Mouse (Mus musculus): ENCODE results near the gene Prkd3. TPM values are rescaled to one million over a fixed set of nuclear protein-coding genes. Genes with fewer than 3 reads are reported as not detected.

Gene Prkd3
- polyA plus RNA-seq, 1 experiment = 9.9 TPM

DNA sequence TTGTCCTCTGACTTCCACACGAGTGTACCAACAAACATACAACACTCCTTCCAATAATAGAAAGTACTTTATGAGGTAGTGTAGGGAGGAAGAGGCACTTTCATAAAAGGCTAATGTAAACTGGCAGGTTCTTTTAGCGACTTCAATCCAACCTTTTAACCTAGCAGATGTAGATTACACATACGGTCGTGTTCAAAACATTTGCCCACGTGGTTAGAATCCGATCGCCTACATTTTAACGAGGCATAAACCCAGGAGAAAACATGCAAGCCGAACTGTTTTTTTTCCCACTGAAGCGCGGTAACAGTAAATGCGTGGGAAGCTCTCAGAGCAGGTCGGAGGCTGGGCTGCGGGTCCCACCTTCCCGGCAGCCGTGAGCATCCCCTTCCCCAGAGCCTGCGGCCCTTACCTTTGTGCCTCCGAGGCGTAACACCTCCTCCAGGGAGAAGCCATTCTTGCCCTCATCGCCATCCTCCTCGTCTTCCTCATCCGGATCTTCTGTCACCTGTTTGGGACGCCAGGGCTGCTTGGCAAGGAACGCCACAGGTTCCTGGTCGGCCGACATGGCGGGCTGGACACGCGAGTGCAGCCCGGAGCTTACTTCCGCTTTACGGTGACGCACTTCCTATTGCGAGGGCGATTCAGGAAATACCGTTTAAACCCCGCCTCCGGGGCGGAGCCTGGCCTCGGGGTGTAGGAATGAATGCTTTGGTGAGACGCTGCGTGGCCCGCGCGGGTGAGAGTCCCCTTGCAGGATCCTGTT, 84.0 kb downstream of the Prkd3 start, which contains the start of the genes Cebpz and Ndufaf7:
Cebpz (minus strand) TSS at position 601 of the 763 bp plus-strand sequence.
Ndufaf7 (plus strand) TSS at position 671 of the 763 bp plus-strand sequence.
- peak; percentile 65 for DNase-seq (ENCODE audit: low read depth)

DNA sequence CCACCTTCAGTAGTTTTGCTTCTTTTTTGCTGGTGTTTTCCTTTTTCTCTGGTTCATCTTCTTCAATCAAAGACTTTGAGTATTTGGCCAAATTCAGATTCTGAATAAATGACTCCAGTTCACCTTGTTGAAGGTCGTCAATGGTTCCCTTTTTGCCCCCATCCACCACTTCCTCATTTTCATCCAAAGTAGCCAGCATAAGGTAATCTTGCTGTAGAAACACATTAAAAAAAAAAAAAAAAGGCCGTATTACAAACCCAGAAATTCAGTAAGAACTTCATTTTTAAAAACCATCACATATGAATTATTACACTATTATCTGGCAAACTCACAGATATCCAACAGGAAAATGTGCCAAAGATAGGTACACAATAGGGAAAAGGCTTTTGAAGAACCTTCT, 84.8 kb downstream of the Prkd3 start:
- DNase-seq (ENCODE audit: low read depth) = no peak

DNA sequence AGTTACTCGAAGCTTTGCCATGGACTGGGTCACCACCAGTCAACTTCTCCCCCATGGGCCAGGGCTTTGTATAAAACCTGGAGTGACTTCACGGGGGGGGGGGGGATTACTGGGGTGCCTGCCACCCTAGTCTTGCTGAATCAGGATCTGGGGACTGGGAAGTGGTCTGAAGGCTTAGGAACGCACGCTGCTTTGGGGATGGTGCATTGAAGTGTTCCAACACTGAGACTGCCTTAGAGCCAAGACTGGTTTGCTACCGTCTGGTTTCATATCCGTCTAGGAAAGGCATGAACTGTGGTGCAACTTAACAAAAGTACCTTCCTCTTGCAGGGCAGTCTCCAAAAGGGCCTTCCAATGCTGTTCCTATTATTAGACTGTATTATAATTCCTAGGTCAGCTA, 102.9 kb downstream of the Prkd3 start:
- DNase-seq (ENCODE audit: low read depth) = no peak

DNA sequence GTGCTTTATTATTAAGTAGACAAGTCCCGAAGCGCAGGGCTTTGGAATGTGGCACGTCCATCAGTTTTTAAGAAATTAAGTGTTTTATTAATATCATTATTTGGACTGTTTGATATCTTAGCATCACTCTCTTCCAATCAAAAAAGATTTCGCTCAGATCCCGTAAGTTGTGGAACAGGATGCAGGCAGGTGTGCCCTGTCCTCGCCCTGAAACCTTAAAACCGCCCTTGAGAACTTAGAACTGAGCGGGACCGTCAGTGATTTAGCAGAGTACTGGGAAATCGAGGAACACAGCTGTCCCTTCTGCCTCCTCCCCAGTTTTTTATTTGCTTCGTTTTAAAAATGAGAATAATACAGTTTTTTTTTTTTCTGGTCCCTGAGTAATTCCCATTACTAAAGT, 103.7 kb downstream of the Prkd3 start:
- DNase-seq (ENCODE audit: low read depth) = no peak

DNA sequence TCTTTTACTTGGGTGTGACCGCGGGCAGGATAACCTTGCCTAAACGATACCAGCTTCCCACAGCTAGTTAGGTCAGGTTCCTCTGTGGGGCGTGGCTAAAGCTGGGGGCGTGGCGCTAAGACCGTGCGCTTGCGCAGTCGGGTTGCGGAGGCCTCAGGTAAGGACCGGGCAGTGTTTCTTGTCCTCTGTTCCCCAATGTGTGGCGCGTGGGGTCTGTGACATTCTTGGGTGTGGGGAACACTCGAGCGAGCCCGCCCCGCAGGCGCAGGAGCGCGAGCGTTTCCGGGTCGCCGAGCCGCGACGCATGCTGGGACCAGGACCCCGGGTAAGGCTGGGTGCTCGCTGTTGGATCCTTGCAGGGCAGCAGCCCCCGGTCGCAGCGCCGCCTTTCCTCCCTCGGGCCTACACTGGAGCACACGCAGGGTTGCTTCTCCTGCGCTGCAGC, 104.2 kb downstream of the Prkd3 start, which contains the start of gene Cebpzos:
Cebpzos (plus strand) TSS at position 132 of the 445 bp plus-strand sequence.
- peak; percentile 34 for DNase-seq (ENCODE audit: low read depth)

DNA sequence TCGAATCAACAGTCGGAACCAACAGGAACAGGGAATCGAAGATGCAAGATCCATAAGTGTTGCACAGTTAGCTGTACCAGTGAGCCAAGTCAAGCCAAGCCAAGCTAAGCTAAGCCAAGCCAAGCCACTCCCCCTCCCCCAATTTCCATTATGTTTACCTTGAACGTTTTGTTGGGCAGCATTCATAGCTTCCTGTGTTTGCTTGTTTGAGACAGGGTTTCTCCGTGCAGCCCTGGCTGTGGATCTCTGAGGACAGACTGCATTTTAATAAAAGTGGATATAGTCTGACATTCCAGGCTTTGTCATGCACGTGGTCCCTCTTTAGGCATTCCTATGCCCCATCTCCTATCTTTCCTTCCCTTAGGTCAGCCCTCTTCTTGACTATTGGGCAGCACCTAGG, 104.8 kb downstream of the Prkd3 start:
- DNase-seq (ENCODE audit: low read depth) = no peak

DNA sequence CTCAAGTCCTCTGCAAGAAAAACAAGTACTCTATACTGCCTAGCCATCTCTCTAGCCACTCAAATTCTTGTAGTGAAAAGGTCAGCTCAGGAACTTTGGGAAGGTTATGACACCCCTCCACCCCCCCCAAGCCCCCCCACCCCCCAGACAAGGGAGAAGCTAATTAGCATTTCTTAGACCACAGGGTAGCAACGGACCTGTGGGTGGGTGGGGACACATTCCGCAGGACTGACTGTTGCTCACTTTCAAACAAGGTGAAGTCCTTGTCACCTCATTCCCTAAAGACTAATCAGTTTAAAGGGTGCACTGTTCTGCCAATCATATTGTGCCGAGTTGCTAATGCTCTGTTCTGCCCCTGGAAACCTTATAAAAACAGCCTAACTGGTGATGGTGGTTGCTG, 106.7 kb downstream of the Prkd3 start:
- no peak for DNase-seq (ENCODE audit: low read depth)

DNA sequence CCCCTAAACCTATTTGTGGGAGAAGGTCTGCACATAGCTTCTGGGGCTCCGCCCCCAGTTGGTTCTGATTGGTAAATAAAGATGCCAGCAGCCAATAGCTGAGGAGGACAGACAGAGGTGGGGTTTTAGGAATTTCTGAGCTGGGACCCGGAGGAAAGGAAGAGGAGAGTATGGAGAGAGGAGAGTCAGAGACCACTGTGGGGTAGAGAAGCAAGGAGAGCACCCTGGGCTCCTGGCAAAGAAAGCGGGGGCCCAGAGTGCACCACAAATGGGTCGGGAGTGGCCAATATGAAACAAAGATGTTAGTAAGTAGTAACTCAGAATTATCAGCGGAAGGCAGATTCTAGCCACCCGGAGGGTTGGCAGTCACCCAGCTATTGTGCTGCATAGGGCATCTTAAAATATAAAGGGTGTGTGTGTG, 107.7 kb downstream of the Prkd3 start:
- DNase-seq (ENCODE audit: low read depth) = no peak

DNA sequence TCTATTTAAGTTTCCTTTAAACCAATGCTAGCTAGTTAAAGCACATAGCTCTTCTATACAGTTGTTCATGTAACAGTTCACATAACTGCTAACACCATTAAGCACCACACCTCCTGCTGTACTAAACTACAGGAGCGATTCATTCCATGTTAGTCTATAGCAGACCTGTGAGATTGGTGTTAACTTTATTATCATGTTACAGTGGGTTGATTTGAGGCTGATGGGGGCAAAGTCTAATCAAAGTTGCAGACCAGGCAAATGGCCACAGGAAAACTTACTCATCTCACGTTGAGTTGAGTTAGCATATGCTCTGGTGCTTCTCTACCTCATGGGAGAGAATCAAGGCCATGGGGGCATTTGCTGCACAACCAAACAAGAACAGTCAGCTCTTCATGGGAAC, 111.2 kb downstream of the Prkd3 start:
- DNase-seq (ENCODE audit: low read depth) = no peak

DNA sequence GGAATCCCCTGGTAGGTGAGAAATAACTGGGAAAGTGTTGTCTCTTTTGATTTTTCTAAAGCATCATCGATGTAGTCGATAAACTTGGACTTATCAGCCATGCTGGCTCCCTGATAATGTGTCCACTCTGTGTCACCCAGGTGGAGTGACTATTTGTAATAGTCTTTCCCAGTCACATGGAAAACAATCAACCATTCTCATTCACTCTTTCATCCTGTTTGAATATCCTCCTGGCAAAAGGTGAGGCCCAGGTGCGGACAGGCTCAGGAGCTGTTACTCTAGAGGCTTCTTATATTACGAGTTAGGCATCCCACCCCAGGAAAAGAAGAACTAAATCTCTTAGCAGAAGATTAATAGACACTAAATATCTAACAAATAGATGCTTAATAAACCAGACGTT, 113.7 kb downstream of the Prkd3 start, which contains the start of gene Sult6b1:
Sult6b1 (minus strand) TSS at position 101 of the 400 bp plus-strand sequence.
- DNase-seq (ENCODE audit: low read depth) = no peak

DNA sequence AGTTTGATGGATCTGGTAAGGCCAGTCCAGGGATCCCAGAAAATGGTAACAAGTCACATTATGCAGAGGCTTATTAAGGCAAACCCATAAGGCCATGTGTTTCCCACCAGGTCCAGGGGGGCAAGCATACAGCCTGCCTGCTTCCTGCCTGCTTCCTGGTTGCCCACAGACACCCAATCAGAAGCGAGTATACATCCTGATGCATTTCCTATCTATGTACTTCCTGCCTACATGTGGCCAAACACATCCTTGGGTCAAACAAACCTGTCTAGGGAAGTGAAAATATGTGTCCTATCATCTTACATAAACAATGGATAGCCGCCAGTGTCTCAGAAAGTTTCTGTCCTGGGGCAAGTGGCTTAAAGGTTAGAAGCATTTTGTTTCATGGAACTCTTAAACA, 117.5 kb downstream of the Prkd3 start:
- DNase-seq (ENCODE audit: low read depth) = no peak

Other genes with a start within 250 kb of the Prkd3 start
- 21.5 and 23.5 TPM in 2 replicates for gene Heatr5b, start 185.5 kb downstream of the Prkd3 start, polyA plus RNA-seq (2012; rRNA removed)
- gene Gpatch11, start 185.2 kb downstream of the Prkd3 start, polyA plus RNA-seq (2012; rRNA removed) = 9.7 and 13.6 TPM in 2 replicates
- 4.0 and 5.5 TPM in 2 replicates for gene Eif2ak2, start 138.2 kb downstream of the Prkd3 start, polyA plus RNA-seq (2012; rRNA removed)
- gene Sult6b1, start 113.8 kb downstream of the Prkd3 start, polyA plus RNA-seq (2012; rRNA removed) = not detected in 2 replicates
- gene Cebpzos, start 104.3 kb downstream of the Prkd3 start, polyA plus RNA-seq (2012; rRNA removed) = 10.7 and 12.9 TPM in 2 replicates
- gene Cebpz, start 83.8 kb downstream of the Prkd3 start, polyA plus RNA-seq (2012; rRNA removed) = 4.1 and 4.9 TPM in 2 replicates
- gene Ndufaf7, start 83.7 kb downstream of the Prkd3 start, polyA plus RNA-seq (2012; rRNA removed) = 10.8 and 11.8 TPM in 2 replicates
- 7.6 and 10.5 TPM in 2 replicates for gene Qpct, start 31.1 kb upstream of the Prkd3 start, polyA plus RNA-seq (2012; rRNA removed)

All from gonadal fat pad, adult 2 months (tissue).